Mouse (Mus musculus) hindbrain, embryonic 16.5 days (tissue): Measurements from ENCODE around the gene Nlk. TPM values are rescaled to one million over a fixed set of nuclear protein-coding genes. Genes with fewer than 3 reads are reported as not detected.

Experiments used
- ATAC-seq: fragments of 200-750 bp; cut with Nextera tagmentation; 2 replicates; pipeline ENCODE4 v1.8.0; 2017; ENCODE audit warnings: moderate TSS enrichment, moderate library complexity
- H3K27ac ChIP-seq: fragments of 300-500 bp; sonication (generic); 2 replicates; pipeline ENCODE4 v1.5.1; 2014; ENCODE audit warnings: low read depth, mild to moderate bottlenecking, control low read depth, low read length, moderate library complexity
- H3K27me3 ChIP-seq: fragments of 300-500 bp; sonication (generic); replicated peaks from 2 replicates; pipeline ENCODE4 v1.6.1; 2014; ENCODE audit warnings: low read length; ENCODE audit not compliant: control insufficient read depth, insufficient read depth
- H3K36me3 ChIP-seq: fragments of 300-500 bp; sonication (generic); 2 replicates; pipeline ENCODE4 v1.6.1; 2014; ENCODE audit warnings: mild to moderate bottlenecking, low read length, moderate library complexity, mixed read lengths; ENCODE audit not compliant: control insufficient read depth, insufficient read depth
- H3K4me1 ChIP-seq: fragments of 300-500 bp; sonication (generic); 2 replicates; pipeline ENCODE4 v1.6.1; 2014; ENCODE audit warnings: low read depth, low read length; ENCODE audit not compliant: control insufficient read depth, insufficient read depth
- H3K4me2 ChIP-seq: fragments of 300-500 bp; sonication (generic); 2 replicates; pipeline ENCODE4 v1.6.1; 2014; ENCODE audit warnings: mild to moderate bottlenecking, low read length, control low read depth, moderate library complexity
- H3K4me3 ChIP-seq: fragments of 300-500 bp; sonication (generic); 2 replicates; pipeline ENCODE4 v1.5.1; 2014; ENCODE audit warnings: mild to moderate bottlenecking, low read length, control low read depth, moderate library complexity
- H3K9ac ChIP-seq: fragments of 300-500 bp; sonication (generic); 2 replicates; pipeline ENCODE4 v1.6.1; 2014; ENCODE audit warnings: low read depth, mild to moderate bottlenecking, control low read depth, low read length, moderate library complexity
- H3K9me3 ChIP-seq: fragments of 300-500 bp; sonication (generic); 2 replicates; pipeline ENCODE4 v1.6.1; 2014; ENCODE audit warnings: mild to moderate bottlenecking, low read length, moderate library complexity; ENCODE audit not compliant: control insufficient read depth
- WGBS: fragments of 180-500 bp; shearing (Covaris S2); extraction: QIAGEN DNeasy Blood & Tissue Kit; methylation state at CpG from one replicate; pipeline ENCODE4 v1.1.7; 2014; 5-methylcytosine and 5-hydroxymethylcytosine counted together
- polyA plus RNA-seq: library from polyadenylated mRNA; unstranded; fragments of >200 nt; fragmentation: Nextera tagmentation; extraction: Ambion mirVana; gene quantifications from 2 replicates; pipeline ENCODE4 v1.2.1, GENCODE M21; 2015

Nlk gene
- polyA plus RNA-seq, 1 experiment from 2014 or later: 19.4 TPM

DNA sequence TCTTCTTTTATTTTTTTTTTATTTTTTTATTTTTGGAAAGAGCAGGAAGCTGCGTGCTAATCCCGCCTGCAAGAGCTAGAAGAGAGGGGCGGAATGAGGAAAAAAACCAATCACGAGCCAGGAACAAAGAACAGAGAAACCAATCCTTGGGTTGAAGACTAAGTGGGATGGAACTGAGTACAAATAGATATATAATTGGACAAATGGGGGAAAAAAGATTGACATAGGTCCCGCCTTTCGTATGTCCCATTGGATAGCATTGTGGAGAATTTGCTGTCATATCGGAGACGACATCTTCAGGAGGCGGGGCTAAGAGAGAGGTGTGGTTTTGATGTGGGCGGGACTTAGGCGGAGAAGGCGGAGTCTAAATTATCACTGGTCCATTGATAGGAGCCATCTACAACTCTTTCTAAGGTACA, 589 bp upstream of the Nlk start:
- no peaks in the 10 kb centered on the region for H3K36me3 ChIP-seq
- ATAC-seq: peak; percentile 92
- no peaks in the 10 kb centered on the region for H3K9me3 ChIP-seq
- WGBS: under 1% methylated on average over 12 of the region's 12 CpGs
- H3K4me2 ChIP-seq: peak overlapping the region; percentile 42
- H3K4me1 ChIP-seq: peaks cover 31% of the 10 kb centered on the region
- H3K9ac ChIP-seq: peak overlapping the region; percentile 45
- peak overlapping the region; percentile 66 for H3K4me3 ChIP-seq
- H3K27ac ChIP-seq: peak overlapping the region; percentile 75
- no peaks in the 10 kb centered on the region for H3K27me3 ChIP-seq

DNA sequence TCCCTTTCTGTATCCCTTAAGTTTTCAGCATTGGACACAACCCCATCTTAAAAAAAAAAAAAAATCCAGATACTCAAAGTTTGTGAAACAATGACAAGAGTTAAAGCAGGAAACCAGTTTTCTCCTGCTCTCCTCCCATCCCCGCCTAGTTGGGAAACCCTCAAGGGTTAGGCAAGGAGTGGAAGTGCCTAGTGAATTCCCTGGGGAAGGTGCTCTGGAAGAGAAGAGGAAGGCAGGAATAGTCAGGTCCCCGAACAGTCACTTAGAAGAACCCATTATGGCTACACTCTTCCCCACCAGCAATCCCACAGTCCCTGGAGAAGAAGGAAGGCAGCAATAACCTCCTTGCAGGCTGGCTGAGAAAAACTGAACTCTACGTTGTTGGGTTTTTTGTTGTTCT, 2.9 kb downstream of the Nlk start:
- WGBS: 55% methylated on average over 3 of the region's 3 CpGs
- Histone ChIP-seq H3K27me3 (no peaks in the 10 kb centered on the region), H3K9ac (no peak overlapping the region), H3K4me2 (peak overlapping the region; percentile 50), H3K36me3 (no peaks in the 10 kb centered on the region), H3K4me1 (peaks cover 45% of the 10 kb centered on the region), H3K27ac (no peak overlapping the region), H3K9me3 (no peaks in the 10 kb centered on the region), H3K4me3 (peak overlapping the region; percentile 20)
- no peak for ATAC-seq

DNA sequence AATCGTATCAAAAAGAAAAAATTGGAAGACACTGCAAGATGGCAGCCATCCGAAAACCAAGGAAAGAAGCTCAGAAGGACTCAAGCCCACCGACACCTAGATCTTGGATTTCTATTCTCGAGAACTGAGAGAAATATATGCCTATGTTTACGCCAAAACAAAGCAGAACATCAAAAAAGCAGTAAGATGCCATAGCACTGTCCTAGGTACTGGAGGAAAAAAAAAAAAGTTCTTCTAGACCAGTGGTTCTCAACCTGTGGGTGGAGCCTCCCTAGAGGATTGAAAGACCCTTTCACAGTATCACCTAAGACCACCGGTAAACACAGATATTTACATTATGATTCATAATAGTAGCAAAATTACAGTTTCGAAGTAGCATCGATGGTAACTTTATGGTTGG, 3.9 kb downstream of the Nlk start:
- Histone ChIP-seq H3K4me3 (no peak overlapping the region), H3K9ac (no peak overlapping the region), H3K4me1 (peaks cover 45% of the 10 kb centered on the region), H3K4me2 (peak overlapping the region; percentile 1), H3K27ac (no peak overlapping the region), H3K36me3 (no peaks in the 10 kb centered on the region), H3K9me3 (no peaks in the 10 kb centered on the region), H3K27me3 (no peaks in the 10 kb centered on the region)
- 95% methylated on average over 8 of the region's 8 CpGs for WGBS
- ATAC-seq: no peak

DNA sequence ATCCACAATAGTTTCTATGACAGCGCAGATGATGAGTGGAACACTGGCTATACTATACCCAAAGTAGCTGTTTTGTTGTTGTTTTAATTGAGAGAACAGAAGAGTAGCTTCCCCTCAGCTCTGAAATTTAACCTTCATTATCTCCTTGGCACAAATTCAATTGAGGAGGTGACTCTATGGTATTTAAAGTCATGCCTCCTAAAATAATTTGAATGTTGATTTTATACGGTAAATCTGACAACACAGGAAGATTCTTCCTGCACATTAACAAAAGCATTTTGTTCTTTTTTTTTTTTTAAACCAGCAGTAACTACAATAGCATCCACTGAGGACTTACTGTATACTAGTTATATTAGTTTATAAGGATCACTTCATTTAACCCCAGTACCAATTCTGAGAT, 6.0 kb downstream of the Nlk start:
- H3K4me3 ChIP-seq: no peak overlapping the region
- H3K27me3 ChIP-seq: no peaks in the 10 kb centered on the region
- no peak for ATAC-seq
- WGBS: 62% methylated on average over 2 of the region's 2 CpGs
- no peaks in the 10 kb centered on the region for H3K9me3 ChIP-seq
- no peak overlapping the region for H3K4me2 ChIP-seq
- H3K36me3 ChIP-seq: no peaks in the 10 kb centered on the region
- H3K4me1 ChIP-seq: peaks cover 40% of the 10 kb centered on the region
- H3K27ac ChIP-seq: no peak overlapping the region
- no peak overlapping the region for H3K9ac ChIP-seq

DNA sequence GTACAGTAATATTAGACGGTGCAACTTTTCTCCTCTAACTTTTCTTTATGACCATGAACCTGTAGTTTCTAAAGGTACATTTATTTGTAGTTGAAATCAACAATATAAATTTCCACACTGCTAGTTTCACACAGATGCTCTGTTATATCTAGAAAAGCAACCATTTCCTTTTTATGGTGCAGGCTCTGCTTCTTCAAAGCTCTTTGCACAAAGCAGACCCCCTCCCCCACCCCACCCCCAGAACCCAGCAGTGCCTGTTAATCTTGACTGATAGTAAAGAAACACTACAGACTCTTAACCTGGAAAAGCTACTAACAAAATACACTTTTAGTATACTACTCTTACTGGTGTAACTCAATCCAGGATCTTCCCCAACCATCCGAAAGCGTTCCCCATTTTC, 6.6 kb downstream of the Nlk start:
- Histone ChIP-seq H3K4me3 (no peak overlapping the region), H3K36me3 (no peaks in the 10 kb centered on the region), H3K27ac (no peak overlapping the region), H3K4me2 (no peak overlapping the region), H3K4me1 (peaks cover 34% of the 10 kb centered on the region), H3K27me3 (no peaks in the 10 kb centered on the region), H3K9me3 (no peaks in the 10 kb centered on the region), H3K9ac (no peak overlapping the region)
- WGBS: 88% methylated on average over 3 of the region's 3 CpGs
- no peak for ATAC-seq

DNA sequence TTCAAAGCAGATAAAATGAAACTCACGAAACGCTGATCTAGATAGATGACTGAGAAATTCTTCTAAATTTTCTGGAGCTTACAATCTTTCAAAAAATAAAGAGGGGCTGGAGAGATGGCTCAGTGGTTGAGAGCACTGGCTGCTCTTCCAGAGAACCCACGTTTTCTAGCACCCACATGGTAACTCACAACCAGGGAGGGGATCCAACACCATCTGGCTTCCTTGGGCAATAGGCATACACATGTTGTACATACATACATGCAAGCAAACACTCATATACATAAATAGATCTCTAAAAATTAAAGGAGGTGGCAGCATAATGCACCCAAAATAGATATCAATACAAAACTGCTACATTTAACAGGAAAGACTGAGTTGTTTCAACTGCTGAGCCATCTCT, 16.1 kb downstream of the Nlk start:
- Histone ChIP-seq H3K27me3 (no peaks in the 10 kb centered on the region), H3K9me3 (no peaks in the 10 kb centered on the region), H3K4me3 (no peak overlapping the region), H3K4me2 (no peak overlapping the region), H3K27ac (no peak overlapping the region), H3K36me3 (no peaks in the 10 kb centered on the region), H3K9ac (no peak overlapping the region), H3K4me1 (no peaks in the 10 kb centered on the region)
- ATAC-seq: no peak
- 85% methylated on average over 3 of the region's 3 CpGs for WGBS

DNA sequence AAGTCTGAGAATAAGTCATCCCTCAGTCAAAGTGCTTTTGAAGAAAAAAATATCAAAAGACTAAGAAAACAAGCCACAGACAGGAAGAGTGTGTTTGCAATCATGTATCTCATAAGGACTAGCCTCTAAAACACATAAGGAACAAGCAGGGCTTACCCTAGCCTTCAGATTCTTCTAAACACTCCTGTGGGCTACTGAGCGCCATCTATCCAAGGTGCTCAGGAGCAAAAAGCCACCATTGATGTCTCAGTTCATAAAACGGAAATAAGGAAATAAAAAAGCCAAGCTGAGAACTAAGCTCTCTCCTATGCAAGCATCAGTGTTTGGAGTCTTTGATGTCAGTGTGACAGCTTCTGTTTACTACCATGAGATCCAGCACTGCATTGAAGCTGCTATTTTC, 18.4 kb downstream of the Nlk start:
- Histone ChIP-seq H3K27me3 (no peaks in the 10 kb centered on the region), H3K9me3 (no peaks in the 10 kb centered on the region), H3K27ac (no peak overlapping the region), H3K9ac (no peak overlapping the region), H3K4me2 (no peak overlapping the region), H3K4me1 (no peaks in the 10 kb centered on the region), H3K36me3 (no peaks in the 10 kb centered on the region), H3K4me3 (no peak overlapping the region)
- 81% methylated on average over 2 of the region's 2 CpGs for WGBS
- ATAC-seq: no peak

DNA sequence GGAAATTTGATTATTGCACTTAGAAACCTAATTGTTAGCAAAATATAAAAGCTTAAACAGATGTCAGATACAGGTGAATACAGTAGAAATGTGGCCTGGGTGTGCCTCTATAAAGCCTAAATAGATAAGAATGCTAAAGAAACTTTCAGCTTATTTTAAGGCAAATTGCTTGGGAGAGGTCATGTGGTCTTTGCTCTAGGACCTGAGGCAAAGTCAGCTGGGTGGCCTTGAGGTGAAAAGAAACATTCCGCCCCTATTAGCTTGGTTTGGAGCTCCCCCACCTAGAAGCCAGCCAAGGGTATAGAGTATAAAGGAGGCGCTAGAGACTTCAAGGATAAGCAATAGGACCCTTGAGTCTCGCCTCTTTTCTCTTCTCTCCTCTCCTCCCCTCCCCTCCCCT, 28.5 kb downstream of the Nlk start:
- ATAC-seq: no peak
- H3K36me3 ChIP-seq: no peaks in the 10 kb centered on the region

DNA sequence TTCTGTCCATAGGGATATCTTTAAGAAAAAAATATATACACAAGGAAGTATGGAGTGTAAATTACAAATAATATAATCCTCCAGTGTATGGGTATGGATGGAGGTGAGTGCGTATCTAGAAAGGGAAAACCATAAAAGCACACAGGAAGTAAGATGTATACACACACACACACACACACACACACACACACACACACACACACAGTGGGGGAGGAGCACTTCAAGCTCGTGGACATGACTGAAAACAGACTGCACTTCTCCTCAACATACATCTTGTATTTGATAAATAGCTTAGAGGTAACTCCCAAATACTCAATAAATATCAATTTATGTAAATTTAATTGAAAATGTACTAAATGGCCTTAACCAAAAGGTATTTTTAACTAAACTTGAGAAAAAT, 32.3 kb downstream of the Nlk start:
- WGBS: 69% methylated on average over 2 of the region's 2 CpGs
- Histone ChIP-seq H3K4me2 (no peak overlapping the region), H3K9ac (no peak overlapping the region), H3K36me3 (no peaks in the 10 kb centered on the region), H3K4me1 (peaks cover 1% of the 10 kb centered on the region; the same call in 1 of the 2 replicates), H3K27ac (no peak overlapping the region), H3K9me3 (no peaks in the 10 kb centered on the region), H3K27me3 (no peaks in the 10 kb centered on the region), H3K4me3 (no peak overlapping the region)
- ATAC-seq: no peak

More for the DNA sequence above, 28.5 kb downstream of the Nlk start:
- Histone ChIP-seq H3K9me3 (no peaks in the 10 kb centered on the region), H3K4me3 (no peak overlapping the region), H3K4me2 (no peak overlapping the region), H3K27me3 (no peaks in the 10 kb centered on the region), H3K4me1 (peaks cover 5% of the 10 kb centered on the region), H3K27ac (no peak overlapping the region), H3K9ac (no peak overlapping the region)
- 35% methylated on average over 3 of the region's 3 CpGs for WGBS

DNA sequence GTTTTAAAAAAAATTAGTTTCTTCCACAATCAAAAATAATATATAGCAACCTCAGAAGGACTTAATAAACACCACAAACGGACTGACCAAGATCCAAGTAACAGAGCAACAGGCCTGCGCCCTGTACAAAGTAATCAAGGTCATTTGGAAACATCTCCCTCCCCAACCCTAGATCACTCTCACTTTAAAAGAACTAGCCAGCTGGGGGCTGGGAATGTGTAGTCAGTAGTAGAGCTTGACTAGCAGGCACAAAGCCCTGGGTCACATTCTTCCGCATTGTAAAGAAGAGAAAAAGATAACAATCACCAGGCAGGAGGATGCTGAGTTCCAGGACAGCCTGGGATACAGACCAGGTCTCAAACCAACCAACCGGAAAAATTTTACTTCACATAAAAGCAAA, 33.3 kb downstream of the Nlk start:
- Histone ChIP-seq H3K4me2 (no peak overlapping the region), H3K9me3 (no peaks in the 10 kb centered on the region), H3K9ac (no peak overlapping the region), H3K27me3 (no peaks in the 10 kb centered on the region), H3K36me3 (no peaks in the 10 kb centered on the region), H3K4me1 (no peaks in the 10 kb centered on the region), H3K27ac (no peak overlapping the region), H3K4me3 (no peak overlapping the region)
- ATAC-seq: no peak
- 56% methylated on average over 4 of the region's 4 CpGs for WGBS
